Mouse (Mus musculus) gastrocnemius, adult 2 months (tissue): ENCODE measurements at regions not wholly inside any gene's neighbourhood (a gene's known extent, or its start where the extent isn't known, plus 50 kb on each side); places are given as distances from the start of the nearest gene placed in this dataset.

Experiments used
- DNase-seq: peaks from one replicate; pipeline ENCODE4 v3.0.0; 2022
- H3K27ac ChIP-seq: fragments of 200-600 bp; 2 replicates; pipeline ENCODE4 v1.8.1; 2022; ENCODE audit warnings: mild to moderate bottlenecking
- H3K4me3 ChIP-seq: fragments of 200-600 bp; 2 replicates; pipeline ENCODE4 v1.8.1; 2022; ENCODE audit warnings: mild to moderate bottlenecking, moderate library complexity
- CTCF ChIP-seq: fragments of 200-600 bp; IDR thresholded peaks from 2 replicates; pipeline ENCODE4 v1.8.1; 2022; ENCODE audit warnings: antibody characterized with exemption, mild to moderate bottlenecking, moderate library complexity
- intact Hi-C: fragments of 180-260 bp; cut with DNase I; formaldehyde crosslinking; loops from one replicate; pipeline ENCODE4 v1.15.1; 2025

DNA sequence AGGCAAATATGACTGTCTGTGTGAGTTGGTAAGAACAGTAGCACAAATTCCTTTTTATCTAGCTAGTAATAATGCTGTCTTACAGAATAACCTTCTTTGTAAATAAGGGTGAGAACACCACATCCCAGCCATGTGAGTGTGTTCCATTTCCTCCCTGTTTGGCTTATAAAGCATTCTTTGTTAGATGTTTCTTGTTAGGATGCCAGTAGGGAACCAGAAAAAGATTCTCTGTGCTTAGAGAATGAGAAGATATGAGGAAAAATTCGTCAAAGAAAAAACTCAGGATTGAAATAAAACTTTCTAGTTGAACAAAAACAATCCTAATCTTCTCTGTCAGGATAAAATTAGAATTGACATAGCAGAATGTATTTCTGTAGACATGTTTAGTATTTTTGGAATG is 155.3 kb downstream of the Zfp330 start:
- no peak for DNase-seq
- H3K27ac ChIP-seq, result no peak overlapping the region
- H3K4me3 ChIP-seq, result no peak overlapping the region
- intact Hi-C loops, result no loop called here
- no peak for TF ChIP-seq CTCF

- intact Hi-C loops, result no loop called here
- TF ChIP-seq CTCF, result no peak
- DNase-seq, result peak; percentile 74
Observed at GRCm38 (mm10) chr8:82601556-82601955, 172.4 kb downstream of the Zfp330 start.

DNA sequence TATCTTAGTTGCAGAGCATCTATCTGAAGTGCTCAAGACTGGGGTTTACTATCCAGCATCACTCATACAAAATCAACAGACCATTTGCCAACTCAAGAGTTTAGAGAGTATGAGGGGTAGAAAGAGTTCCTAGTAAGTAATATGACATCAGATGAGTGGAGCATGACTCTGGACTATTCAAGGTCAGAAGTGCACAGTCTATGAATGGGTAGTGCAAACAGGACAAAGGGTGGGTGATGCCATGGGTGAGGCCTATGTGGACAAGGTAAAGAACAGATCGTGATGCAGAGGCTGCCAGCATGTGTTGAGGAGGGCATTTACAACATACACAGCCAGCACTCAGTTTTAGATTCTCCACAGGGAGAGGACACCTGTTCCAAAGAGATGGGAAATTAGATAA is 170.4 kb upstream of the Il15 start:
- intact Hi-C loops, result no loop called here
- no peak for DNase-seq
- H3K4me3 ChIP-seq, result no peak overlapping the region
- H3K27ac ChIP-seq, result no peak overlapping the region
- no peak for TF ChIP-seq CTCF

More at GRCm38 (mm10) chr8:82601556-82601955, 172.4 kb downstream of the Zfp330 start:
- no peak overlapping the region for H3K4me3 ChIP-seq
- peak overlapping the region; percentile 52; the same call in 1 of the 2 replicates for H3K27ac ChIP-seq

- no peak for TF ChIP-seq CTCF
- Histone ChIP-seq H3K4me3 (no peak overlapping the region), H3K27ac (no peak overlapping the region)
- intact Hi-C loops, result no loop called here
- DNase-seq, result no peak
Observed at GRCm38 (mm10) chr8:82538121-82538520, 135.1 kb upstream of the Il15 start.

DNA sequence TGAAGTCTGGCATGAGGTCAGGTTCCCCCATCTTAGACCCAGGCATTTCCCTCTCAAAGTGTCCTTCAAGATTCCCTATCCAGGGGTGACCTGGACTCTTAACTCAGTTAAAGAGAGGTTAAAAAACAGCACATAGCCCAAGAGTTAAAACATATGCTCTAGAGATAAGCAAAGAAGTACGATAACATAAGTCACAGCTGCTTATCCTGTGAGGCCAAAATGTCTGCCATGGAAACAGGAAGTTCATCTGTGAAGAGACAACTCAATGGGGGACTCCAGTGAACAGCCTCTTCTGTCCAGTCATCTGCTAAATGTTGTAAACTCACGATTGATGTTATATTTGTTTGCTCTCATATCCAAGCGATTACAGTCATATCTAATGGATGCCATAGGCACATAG is 126.1 kb upstream of the Il15 start:
- Histone ChIP-seq H3K4me3 (no peak overlapping the region), H3K27ac (no peak overlapping the region)
- intact Hi-C loops, result no loop called here
- no peak for TF ChIP-seq CTCF
- no peak for DNase-seq

DNA sequence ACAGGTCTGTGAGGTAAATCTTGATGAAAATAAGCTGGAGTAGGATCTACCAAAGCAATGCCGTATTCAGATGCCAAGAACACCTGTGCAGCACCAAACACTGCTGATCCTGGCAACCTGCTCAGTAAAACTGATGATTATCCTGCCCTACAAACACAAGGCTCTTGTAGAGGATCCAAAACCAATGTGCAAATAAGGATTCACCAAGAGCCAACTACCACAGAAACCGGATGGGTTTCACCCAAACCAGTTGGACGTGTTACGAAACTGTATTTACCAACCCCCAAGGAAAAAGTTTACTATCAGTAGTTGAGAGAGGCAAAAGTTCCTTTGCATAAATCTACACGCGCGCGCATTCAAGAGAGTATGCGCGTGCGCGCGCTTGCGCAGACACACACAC is 120.8 kb upstream of the Il15 start:
- intact Hi-C loops, result no loop called here
- Histone ChIP-seq H3K27ac (no peak overlapping the region), H3K4me3 (no peak overlapping the region)
- no peak for DNase-seq
- no peak for TF ChIP-seq CTCF

DNA sequence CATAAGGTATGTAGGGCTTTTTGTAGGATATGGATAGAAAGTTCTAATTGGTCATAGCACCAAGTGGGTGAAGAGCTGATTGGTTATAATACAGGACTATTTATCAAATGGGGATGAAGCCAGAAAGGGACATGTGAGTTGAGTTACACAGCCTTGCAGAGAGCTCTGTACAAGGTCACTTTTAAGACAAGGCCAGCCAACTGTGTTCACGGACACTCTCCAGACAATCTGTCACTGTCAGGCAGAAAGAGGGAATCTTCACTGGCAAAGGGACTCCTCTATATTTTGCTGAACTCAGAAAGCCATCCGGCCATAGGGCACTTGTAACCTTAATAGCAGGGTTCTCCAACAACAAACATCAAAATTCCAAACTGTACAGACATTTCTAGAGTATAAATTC is 95.5 kb upstream of the Il15 start:
- Histone ChIP-seq H3K4me3 (no peak overlapping the region), H3K27ac (no peak overlapping the region)
- TF ChIP-seq CTCF, result no peak
- intact Hi-C loops, result no loop called here
- no peak for DNase-seq

DNA sequence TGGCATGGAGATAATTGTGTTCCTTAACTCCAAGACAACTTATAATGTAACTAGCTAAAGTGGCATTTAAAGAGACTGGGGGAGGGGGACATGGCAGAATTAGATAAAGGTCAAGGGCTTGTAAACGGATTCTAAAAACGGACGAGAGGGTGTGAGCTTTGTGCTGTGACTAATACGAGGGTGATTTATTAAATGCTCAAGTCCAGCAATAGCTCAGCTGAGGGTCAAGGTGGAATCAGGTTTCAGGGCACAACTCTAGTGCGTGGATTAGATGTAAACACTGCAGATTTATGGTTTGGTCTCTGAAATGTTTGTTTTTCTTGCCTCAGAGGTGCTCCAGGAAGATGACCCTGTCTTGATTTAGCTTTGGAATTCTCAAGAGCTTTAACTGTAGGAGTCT is 74.8 kb upstream of the Il15 start:
- intact Hi-C loops, result loop anchor here (2.0 kb wide), 1 partner anchor 75 kb away; the partner anchor contains the start of gene Il15
- Histone ChIP-seq H3K27ac (peak overlapping the region; percentile 85), H3K4me3 (no peak overlapping the region)
- peak; percentile 23 for DNase-seq
- no peak for TF ChIP-seq CTCF

GRCm38 (mm10) chr8:82477426-82477769 is 74.4 kb upstream of the Il15 start:
- DNase-seq, result no peak
- Histone ChIP-seq H3K27ac (peak overlapping the region; percentile 85), H3K4me3 (no peak overlapping the region)
- intact Hi-C loops, result loop anchor here (2.0 kb wide), 1 partner anchor 75 kb away; the partner anchor contains the start of gene Il15
- TF ChIP-seq CTCF, result no peak

DNA sequence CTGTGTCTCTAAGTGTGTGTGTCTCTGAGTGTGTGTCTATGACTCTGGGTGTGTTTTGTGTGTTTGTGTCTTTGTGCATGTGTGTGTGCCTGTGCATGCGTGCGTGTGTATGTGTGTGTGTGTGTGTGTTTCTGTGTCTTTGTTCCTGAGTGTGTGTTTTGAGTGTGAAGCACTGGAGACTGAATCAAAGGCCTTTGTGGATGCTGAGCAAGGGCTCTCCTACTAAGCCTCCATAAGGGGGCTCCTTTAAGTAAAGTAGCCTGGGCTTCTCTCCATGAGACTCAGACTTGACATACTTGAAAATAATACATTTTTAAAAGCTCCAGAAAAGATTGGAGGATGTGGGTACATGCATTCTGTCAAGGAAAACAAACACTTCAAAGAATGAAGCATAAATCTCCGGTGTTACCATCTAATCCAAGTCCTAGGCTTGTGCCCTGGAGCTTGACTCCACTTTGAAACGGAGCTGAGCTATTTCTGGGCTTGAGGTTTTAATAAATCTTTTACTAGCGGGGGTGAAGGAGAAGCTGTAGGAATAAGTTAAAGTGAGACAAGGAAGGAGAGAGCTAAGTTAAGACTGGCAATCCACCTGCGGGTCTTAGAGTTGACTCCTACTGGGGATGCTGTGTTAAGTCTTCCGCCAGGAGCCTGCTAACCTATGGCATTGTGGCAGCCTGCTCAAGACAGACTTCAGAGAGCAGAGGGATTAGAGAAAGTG is 73.8 kb upstream of the Il15 start:
- no peak overlapping the region; the same call in 1 of the 2 replicates for H3K4me3 ChIP-seq
- TF ChIP-seq CTCF, result no peak
- intact Hi-C loops, result loop anchor here (2.0 kb wide), 1 partner anchor 74 kb away; the partner anchor contains the start of gene Il15

GRCm38 (mm10) chr8:82473266-82473665 is 70.2 kb upstream of the Il15 start:
- Histone ChIP-seq H3K27ac (no peak overlapping the region), H3K4me3 (no peak overlapping the region)
- TF ChIP-seq CTCF, result no peak
- DNase-seq, result no peak
- intact Hi-C loops, result no loop called here

More for the DNA sequence above, 73.8 kb upstream of the Il15 start:
- peak overlapping the region; percentile 85 for H3K27ac ChIP-seq
- no peak for DNase-seq

DNA sequence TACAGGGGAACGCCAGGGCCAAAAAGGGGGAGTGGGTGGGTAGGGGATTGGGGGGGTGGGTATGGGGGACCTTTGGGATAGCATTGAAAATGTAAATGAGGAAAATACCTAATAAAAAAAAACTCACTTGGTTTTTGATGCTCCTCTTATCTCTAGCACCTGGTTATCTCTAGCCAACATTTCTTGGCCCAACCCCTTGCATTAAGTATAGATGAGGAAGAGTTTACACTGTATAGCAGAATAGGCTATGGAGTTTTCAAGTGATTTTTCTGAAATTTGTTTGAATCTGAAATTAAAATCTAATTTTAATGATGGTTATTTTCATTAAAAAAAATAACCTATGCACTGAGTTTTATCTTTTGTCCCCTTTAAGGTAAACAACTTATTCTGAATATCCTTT is 68.8 kb upstream of the Il15 start:
- H3K27ac ChIP-seq, result no peak overlapping the region
- intact Hi-C loops, result no loop called here
- no peak overlapping the region for H3K4me3 ChIP-seq
- no peak for TF ChIP-seq CTCF
- DNase-seq, result no peak

GRCm38 (mm10) chr8:82469824-82470223 is 66.8 kb upstream of the Il15 start:
- DNase-seq, result no peak
- intact Hi-C loops, result no loop called here
- Histone ChIP-seq H3K4me3 (no peak overlapping the region), H3K27ac (no peak overlapping the region)
- TF ChIP-seq CTCF, result no peak

DNA sequence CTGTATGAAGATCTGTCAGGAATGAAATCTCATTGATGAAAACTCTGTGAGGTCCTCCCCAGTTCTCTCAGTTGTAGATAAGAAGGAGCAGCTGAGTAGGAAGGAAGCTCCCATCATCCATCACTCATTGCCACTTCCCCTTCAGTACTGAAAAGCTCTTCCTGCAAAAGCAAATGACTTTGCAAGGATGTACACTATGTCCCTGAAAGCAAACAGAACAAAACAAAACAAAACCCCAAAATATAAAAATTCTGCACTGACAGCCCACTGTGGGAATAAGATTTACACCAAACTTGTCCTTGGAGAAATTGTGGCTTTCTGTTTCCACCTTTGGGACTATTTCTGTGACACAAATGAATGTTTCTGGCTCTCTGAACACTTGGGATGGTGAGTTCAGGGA is 59.8 kb upstream of the Il15 start:
- intact Hi-C loops, result no loop called here
- Histone ChIP-seq H3K4me3 (no peak overlapping the region), H3K27ac (no peak overlapping the region)
- no peak for DNase-seq
- no peak for TF ChIP-seq CTCF
